Mouse (Mus musculus): Measurements from ENCODE around the gene Tut1.

Gene Tut1

DNA sequence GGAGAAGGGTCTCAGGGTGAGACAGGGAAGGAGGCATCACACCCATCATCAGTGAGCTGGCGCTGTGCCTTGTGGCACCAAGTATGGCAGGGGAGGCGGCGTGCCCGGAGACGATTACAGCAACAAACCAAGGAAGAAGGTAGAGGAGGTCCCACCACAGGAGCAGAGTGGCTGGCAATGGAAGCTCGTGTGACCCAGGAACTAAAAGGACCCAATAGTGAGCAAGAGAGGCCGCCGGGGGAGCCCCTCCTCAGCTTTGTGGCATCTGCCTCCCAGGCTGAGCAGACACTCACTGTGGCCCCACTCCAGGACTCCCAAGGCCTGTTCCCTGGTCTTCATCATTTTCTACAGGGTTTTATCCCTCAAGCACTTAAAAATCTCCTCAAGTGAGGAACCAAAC lies 12.1 kb downstream of the Tut1 start:
- TF ChIP-seq GATA4 (IDR thresholded peaks at IDR 0.05; ENCODE audit: insufficient replicate concordance, low read length) = no peak

DNA sequence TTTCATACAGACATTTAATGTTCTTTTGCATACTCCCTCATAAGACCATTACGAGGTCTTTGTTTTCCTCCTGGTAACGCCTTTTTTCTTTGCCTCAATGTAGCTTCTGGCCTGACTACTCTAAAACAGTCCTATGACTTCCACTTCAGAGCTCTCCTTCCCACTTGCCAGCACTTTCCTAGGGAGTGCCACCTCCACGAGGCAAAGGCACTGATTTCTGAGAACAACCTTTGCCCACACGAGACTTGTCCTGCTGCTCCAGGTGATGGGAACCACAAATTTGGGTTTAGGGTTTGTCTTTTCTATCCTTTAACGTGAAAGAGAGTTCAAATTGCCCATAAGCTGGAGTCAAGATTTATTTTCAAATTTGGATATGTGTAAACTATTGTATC lies 12.5 kb downstream of the Tut1 start:
- TF ChIP-seq GATA4 (IDR thresholded peaks at IDR 0.05; ENCODE audit: insufficient replicate concordance, low read length) = no peak

DNA sequence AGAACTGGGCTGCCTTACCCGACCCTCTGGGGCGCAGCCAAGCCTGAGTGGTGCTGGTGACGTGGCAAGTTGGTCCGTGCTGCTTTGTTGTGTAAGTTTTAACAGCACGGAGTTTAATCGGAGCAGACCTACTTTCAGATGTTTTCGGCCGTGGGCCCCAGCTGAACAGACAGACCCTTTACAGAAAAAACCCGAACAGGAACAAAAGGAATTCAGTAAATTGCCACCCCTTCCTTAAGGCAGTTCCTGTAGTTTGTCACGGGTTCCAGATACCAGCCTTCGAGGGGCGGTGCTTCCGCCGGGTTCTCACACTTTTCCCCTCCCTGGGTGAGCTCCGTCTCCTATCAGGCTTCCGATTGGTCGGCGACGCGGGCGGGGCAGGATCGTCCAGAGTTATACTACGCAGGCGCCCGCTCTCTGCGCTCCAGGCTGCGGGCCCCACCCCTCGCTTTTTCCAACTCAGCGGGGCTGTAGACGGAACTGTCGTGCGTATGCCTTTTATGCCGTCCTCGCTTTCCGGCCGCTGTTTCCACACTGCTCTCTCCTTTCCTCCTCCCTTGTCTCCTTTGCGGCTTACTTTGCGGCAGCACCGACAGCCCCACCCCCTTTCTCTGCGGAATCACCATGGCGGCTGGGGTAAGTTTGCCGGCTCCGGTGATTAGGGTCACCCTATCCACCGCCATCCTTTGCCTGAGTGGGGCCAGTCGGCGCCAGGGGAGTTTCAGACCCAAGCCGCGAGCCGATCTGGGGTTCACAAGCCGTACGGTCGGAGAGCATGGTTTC lies 13.1 kb downstream of the Tut1 start, which contains the start of gene Eef1g:
TSS of gene Eef1g (plus strand) at position 452 of the 783 bp plus-strand sequence.
- 0 out of 2 replicates have a peak, but pooled peaks have one; percentile 3 for TF ChIP-seq GATA4 (IDR thresholded peaks at IDR 0.05; ENCODE audit: insufficient replicate concordance, low read length)

DNA sequence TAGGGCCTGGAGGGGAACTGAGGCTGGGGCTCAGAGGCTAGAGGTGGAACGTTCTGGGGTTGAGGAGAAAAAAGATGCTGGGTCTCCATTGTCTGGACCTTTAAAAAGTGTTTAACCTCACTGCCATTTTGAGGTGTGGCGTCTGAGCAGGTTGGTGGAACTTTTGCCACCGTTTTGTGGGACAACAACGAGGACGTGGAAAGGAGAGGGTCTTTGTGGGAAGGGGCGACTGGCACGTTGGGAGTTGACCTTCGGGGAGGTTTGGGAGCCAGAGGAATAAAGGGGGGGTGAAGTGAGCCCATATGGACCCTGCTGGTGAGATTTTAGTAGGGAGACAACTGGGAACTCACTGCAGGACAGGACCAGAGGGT lies 13.7 kb downstream of the Tut1 start:
- no peak for TF ChIP-seq GATA4 (IDR thresholded peaks at IDR 0.05; ENCODE audit: insufficient replicate concordance, low read length)

DNA sequence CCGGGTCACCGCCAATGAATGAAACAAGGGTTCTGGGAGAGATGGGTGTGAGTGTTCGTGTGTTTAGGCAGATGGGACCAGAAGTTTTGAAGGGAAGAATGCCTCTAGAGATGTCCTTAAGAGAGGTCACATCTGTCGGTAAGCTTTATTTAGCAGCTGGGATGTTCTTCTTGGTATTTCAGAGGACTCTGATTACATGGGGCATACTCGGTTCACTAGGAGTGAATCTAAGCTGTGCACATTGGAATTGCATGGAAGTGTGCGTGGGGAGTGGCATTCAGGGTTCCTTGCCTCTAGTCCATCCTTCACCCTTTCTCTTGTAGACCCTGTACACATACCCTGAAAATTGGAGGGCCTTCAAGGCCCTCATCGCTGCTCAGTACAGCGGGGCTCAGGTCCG lies 14.2 kb downstream of the Tut1 start:
- no peak for TF ChIP-seq GATA4 (IDR thresholded peaks at IDR 0.05; ENCODE audit: insufficient replicate concordance, low read length)

DNA sequence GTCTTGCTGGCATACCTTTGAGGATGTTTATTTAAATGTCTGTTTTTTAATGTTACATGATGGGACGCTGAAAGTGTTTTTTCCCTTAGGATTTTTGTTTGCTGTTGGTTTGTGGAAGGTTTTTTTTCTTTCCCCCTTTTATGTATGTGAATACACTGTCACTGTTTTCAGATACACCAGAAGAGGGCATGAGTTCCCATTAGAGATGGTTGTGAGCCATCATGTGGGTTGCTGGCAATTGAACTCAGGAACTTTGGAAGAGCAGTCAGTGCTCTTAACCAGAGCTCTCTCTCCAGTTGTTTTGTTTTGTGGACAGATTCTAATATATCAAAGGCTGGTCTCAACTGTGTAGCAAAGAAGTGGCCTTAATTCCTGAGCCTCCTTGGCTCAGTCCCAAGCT lies 21.0 kb downstream of the Tut1 start:
- no peak for TF ChIP-seq GATA4 (IDR thresholded peaks at IDR 0.05; ENCODE audit: insufficient replicate concordance, low read length)

DNA sequence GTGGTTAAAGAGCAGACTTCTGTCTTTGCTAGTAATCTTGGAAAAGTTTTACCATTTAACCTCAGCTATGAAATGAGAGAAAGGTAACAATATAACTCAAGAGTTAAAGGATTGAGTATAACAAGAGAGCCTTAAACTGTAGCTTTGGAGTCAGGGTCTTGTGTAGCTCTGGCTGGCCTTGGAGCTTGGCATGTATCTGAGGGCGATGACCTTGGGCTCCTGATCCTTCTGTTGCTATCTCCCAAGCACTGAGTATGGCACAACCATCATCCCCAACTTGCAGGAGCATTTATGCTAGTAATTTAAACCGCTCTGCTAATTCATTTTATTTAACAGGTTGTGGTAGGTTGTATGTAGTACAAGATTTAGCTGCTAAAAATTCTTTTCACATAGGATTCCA lies 21.8 kb downstream of the Tut1 start:
- TF ChIP-seq GATA4 (IDR thresholded peaks at IDR 0.05; ENCODE audit: insufficient replicate concordance, low read length) = no peak

DNA sequence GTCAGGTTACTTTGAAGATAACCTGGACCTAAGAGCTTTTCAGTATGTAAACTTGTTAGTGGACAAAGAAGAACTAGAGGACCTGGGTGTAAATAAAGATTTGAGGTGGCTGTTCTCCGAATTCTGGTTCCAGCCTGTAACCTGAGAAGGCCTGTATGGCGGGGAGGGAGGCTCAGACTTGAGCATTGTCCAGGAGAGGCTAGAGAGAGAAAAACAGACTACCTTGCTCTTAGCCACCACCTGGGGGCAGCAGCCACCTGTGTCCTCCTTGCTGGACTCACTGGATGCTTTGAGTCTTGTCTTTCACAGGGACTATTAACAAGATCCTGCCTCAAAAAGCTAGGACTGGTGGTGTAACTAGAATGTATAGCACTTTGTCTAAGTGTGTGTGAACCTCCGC lies 22.9 kb downstream of the Tut1 start:
- TF ChIP-seq GATA4 (IDR thresholded peaks at IDR 0.05; ENCODE audit: insufficient replicate concordance, low read length) = no peak

DNA sequence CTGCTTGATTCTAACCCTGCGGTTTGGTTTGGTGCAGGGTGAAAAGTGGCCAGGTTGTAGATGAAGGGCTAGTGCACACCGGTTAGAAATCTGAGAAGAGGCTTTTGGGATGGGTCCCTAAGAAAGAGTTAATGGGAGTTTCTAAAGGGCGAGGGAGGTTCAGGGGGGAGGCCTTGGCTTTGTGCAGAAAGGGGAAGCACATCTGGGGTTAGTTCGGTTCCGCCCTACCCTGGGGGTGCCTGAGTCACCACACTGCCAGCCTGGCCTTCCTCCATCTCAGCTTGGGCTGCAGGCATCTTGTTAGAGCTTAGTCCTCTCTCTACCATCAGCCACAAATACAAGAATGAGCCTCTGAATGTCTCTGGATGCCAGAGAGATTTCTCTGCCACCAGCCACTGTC lies 27.1 kb downstream of the Tut1 start:
- TF ChIP-seq GATA4 (IDR thresholded peaks at IDR 0.05; ENCODE audit: insufficient replicate concordance, low read length) = no peak

DNA sequence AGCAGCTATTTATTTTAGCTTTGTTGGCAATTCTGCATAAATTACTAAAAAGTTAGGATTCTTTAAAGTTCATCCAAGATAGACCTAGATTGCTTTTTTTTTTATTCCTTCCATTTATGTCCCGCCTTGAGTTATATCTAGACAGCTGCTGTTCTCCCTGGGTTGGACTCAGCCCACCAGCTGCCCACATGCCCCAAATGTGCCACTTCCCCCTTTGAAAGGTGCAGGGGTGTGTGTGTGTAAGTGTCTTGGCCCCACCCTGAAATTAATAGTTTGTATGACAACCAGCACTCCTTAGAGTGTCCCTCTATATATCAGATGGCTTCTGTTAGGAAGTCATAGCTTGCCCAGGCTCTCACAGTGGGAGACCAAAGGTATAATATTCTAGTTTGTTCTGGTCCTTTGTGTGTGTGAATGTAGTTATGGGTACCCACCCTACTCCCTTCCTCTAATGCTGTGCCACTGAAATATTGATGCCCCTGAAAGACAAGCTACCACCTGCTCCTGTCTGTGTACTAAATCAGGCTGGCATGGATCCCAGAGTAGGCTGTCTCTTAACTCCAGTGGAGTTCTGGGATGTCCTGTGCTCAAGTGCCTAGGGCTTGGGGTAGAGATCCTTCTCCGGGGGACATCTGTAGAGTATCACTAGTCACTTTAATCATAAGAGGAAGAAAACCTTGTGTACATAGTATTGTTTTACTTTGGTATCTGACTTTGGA lies 28.0 kb downstream of the Tut1 start:
- TF ChIP-seq GATA4 (IDR thresholded peaks at IDR 0.05; ENCODE audit: insufficient replicate concordance, low read length) = no peak

DNA sequence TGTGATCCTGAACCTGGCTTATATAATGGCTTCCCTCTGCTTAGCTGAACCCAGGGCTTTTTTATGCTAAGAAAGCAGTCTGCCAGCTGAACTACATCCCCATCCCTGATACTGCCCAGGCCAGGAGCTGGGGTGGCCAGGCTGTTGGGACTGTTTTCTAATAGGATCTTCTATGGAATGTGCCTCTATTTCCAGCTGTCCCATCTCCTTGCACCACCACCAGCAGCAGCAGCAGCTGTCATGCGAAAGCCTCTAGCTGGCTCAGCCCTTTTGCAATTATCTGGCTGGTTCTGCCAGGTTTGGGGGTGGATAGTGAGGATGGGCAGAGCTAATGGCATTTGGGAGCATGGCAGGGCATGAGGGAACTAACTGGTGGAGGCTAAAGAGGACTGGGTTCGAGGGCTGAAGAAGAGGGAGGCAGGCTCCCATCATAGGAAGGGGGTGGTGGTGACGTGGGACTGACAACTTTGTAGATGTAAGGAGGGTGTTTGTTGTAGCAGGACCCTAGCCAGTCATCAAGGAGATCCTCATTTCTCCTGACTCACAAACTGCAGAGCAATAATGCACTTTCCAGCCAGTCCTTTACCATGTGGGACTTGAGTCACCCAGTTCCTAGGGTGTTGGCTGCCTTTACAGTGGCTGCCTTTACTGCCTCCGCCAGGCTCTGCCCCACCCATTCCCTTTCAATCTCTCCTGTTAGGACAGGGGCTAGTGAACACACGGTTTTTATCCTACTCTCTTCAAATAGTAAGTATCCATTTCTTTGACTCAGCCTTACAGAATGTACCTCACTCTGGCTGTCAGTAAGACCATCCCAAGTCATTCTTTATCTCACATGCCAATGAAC lies 28.9 kb downstream of the Tut1 start:
- no peak for TF ChIP-seq GATA4 (IDR thresholded peaks at IDR 0.05; ENCODE audit: insufficient replicate concordance, low read length)

DNA sequence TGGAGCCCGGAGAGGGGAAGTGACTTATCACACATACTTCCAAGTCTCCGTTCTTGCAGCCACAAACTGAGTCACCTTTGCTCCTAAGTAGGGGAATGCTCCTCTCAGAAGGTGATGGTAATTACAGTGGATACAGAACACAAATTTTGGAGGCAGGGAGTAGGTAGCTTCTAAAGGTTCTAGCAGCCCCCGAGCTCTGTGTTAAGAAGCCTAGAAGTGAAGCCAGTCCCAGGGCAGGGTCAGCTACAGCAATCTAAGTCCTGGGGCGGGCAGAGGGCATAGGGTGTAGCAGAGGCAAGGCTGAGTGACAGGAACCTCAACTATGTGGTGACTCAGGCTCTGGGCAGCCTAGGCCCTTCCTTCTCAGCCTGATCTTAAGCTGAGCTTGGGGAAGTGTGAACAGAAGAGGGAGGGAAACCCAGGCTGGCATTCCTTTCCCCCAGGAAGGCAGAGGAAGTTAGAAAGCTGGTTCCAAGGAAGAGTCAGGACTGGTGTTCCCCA lies 29.6 kb downstream of the Tut1 start:
- no peak for TF ChIP-seq GATA4 (IDR thresholded peaks at IDR 0.05; ENCODE audit: insufficient replicate concordance, low read length)

DNA sequence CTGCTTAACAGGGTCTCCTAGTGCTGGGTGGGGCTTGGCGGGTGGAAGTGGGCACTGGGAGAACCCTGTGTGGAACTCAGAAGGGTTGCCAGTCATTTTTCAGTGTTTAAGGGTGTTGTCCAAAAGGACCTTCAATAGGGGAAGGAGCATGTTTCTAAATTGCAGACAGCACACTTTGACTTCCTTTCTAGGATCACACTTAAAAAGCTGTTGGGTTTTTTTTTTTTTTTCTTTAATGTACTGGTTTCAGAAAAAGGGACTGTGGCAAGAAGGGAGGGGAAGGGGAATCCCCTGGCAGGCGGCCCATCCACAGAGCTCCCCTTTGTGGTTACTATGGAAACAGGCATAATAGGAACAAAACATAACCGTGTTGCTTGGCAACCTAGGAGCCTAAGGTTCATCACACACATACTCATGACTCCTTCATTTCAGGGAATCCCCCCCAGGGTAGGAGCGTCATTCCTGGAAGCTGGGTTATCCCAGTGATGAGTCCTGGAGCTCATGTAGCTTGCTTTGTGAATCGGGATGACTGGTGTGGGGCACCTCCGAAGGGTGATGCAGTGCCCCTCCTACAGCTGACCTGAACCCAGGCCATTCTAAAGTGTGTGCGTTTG lies 30.7 kb downstream of the Tut1 start:
- no peak for TF ChIP-seq GATA4 (IDR thresholded peaks at IDR 0.05; ENCODE audit: insufficient replicate concordance, low read length)

DNA sequence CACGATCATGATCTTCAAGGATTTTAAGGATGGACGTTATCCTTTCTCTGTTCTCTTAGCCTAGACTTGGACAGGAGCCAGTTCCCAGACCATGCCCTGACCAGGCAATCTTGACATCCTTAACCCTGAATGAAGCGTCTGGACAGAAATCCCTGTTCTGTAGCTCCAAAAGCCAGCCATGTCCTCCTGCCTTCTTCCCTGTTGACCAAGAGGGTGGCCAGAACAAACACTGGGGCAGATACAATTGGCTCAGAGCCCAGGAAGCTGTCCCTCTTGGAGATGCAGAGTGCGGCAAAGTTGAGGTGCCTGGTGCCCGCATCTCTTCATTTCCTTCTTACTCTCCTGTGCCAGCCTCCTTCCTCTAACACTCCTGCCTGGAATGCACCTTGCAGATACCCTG lies 32.2 kb downstream of the Tut1 start:
- no peak for TF ChIP-seq GATA4 (IDR thresholded peaks at IDR 0.05; ENCODE audit: insufficient replicate concordance, low read length)

DNA sequence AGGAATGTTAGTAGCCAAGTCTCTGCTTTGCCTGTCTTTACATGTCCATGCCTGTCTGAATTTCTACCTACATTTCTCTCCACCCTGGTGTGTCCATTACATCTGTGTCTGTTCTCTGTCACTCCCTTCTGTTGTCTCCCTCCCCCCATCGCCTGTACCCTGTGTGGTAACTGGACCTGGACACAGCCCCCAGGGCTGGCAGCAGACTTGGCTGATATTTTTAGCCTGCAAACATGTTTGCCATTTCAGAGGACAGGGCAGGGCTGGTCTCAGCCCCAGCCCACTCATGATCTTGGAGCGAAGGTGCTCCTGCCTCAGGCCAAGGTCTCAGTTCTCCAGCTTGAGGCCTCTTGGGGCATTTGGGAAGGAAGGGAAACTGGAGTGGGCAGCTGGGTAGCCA lies 34.2 kb downstream of the Tut1 start:
- no peak for TF ChIP-seq GATA4 (IDR thresholded peaks at IDR 0.05; ENCODE audit: insufficient replicate concordance, low read length)

Measured in liver, adult (tissue).